Mouse (Mus musculus) 3134 (cell line): ENCODE results near the gene Cox10.

Source experiments
- DNase-seq: peaks from one replicate; pipeline ENCODE4 v3.0.0-alpha.2; 2011; ENCODE audit warnings: low spot score; ENCODE audit not compliant: insufficient read length; ENCODE audit errors: extremely low read depth

The Cox10 gene

DNA sequence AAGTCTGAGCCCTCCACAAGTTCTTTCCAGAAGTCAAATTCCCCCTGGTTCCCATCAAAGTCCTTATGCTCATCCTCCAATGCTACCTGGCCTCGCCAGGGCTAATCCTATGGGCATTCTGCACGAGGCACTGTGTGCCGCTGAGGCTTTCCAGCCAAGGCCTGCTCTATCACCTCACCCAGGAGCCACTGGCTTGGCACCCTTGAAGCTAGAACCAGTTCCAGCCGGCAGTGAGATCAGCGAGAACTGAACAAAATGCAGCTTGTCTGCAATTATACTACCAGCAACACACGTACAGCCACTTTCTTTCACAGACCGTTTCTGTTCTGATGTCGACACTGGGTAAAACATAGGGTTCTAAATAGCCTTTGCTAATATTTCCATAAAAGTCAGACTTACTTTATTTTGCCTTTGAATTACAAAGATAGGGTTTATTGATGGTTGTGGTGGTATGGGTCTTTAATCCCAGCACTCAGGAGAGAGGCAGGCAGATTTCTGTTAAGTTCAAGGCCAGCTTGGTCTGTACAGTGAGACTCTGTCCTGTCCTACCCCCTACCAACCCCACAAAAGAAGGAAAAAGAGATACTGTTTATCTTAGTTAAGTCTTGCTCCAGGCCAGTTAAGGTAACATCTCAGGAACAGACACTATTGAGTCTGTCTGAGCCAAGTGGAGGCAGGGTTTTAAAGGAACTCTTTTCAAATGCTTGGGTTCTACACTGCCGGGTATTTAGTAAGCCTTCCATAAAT is 111.5 kb downstream of the Cox10 start:
- DNase-seq = no peak

DNA sequence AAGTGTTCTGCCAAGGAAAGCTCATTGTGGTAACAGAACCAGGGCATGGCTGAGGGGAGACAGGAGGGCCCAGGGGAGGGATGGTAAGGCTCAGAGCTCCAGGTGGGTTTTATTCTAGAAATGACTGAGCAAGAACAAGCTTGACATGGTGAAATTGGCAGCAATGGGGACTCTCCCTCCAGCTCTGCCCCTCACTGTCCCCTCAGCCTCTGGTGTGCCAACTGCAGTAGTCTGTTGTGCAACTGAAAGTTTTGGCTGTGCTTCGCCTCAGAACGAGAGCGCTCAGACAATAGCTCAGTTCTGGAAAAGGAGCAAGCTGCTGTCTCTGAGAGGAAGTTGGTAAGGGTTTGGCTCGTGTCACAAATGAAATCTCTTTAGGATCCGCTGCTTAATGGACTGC is 113.8 kb downstream of the Cox10 start:
- no peak for DNase-seq

DNA sequence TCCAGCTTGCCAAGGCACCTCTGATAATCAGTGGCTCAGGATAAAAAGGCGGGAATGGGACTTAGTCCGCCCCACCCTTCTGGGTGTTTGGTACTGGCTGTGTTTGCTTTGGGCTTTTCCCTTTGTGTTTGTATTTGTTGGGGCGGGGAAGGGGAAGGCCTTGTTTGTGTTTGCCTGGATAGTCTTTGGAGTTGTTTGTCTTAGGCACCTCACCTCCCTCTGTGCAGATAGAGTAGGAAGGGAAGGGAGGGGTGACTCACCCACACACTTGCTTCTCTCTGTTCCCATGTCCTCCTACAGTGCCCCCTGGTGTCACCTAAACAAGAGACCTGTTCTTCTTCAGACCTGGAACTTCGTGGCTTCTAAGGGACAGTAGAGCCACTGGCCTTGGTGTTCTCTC is 122.1 kb downstream of the Cox10 start:
- DNase-seq = no peak

DNA sequence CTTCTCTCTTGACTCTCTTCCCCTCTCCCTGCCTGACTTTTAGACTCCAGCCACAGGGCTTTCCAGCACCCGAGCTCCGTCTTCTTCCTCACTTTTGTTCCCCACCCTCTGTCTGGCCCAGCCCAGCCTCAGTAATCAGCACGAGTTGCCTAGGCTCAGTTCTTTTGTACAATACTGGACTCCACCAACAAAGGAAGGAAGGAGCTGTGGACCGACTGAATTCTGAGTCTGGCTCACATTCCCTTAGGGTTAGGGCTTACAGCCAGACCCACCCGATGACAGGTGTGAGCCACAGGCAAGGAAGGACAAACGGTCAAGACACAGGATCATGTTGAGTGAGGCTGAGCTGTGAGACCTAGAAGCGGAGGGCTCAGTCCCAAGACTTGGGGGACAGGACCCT is 122.5 kb downstream of the Cox10 start:
- DNase-seq = no peak

DNA sequence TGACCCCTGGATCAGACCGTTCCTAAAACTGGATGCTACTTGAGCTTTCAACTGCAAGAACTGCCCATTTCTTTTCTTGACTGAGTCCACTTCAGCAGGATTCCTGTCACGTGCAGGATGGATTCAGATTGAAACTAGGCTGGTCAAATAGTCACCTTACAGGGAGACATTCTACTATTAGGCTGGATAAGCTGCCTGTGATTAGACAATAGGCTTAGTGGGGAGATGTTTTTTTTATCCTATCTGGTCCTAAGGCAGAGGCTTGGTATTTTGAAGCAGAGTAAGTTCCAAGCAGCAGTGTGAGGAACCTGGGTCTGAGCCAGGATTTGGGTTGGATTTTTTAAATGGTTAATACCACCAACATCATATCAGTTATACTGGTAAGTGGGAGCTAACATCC is 125.4 kb downstream of the Cox10 start:
- DNase-seq = no peak

DNA sequence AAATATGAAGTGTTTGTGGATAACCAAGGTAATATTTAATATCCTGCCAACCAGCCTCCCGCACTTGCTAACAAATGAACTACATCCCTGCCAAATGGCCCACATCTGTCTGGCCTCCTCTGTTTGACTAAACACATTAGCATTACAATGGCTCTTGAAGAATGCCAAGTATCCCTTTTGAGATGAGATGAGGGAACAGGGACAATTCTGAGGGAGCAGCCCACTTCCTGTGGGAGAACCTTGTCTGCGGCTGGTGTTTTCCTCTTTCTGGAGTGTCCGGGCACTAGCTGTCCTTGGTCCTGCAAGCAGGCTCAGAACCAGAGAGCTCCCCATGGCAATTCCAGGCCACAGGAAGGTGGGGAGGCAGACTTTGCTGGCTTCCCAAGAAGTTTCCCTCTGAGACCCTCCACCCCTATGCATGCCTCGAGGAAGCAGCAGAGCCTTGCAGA is 126.5 kb downstream of the Cox10 start:
- DNase-seq = no peak

DNA sequence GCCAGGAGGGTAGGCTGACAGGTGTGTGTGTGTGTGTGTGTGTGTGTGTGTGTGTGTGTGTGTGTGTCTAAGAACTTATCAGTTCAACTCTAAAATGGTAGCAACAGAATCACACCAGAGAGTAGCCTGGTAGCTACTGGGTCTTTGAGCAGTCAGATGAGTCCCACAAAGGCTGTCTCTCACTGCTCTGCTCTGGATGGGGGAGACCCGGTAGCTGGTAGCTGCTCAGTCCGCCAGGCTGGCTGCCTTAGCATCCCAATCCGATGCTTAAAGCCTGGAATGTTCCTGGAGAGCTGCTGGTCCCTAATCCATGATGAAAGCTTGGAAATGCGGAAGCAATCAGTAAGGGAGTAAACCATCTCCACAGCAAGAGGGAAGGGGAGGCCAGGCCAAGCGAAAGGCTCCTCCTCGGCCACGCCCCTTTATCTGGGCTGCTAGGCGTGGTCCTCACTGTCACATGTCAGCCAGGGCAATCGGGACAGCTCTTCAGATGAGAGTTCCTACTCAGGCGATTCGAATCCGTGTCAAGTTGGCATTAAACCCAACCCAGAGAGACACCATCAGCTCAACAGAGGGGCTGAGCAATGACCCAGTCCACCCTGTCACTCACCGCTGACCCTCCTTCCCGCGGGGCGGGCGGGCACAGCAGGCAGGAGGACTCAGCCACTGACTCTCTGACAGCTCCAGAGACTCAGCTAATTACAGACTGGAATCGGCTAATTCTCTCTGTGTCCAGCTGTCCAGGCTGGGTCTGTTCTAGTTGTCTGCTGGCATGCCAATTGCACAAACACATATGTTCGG is 127.2 kb downstream of the Cox10 start:
- no peak for DNase-seq

DNA sequence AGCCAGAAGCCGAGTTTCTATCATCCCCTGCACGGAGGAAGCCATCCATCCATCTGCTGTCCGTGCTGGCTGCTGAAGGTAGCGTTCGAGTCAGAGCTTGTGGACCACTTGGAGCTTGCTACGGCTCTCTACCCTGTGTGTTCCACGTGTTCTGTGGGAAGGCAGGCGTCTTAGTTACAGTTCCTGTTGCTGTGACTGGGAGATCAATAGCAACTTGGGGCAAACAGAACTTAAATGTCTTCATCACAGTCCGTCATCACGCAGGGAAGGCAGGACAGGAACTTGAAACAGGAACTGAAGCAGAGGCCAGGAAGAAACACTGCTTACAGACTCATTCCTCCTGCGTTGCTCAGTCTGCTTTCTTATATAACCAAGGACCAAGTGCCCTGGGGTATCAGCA is 130.9 kb downstream of the Cox10 start:
- DNase-seq = no peak

DNA sequence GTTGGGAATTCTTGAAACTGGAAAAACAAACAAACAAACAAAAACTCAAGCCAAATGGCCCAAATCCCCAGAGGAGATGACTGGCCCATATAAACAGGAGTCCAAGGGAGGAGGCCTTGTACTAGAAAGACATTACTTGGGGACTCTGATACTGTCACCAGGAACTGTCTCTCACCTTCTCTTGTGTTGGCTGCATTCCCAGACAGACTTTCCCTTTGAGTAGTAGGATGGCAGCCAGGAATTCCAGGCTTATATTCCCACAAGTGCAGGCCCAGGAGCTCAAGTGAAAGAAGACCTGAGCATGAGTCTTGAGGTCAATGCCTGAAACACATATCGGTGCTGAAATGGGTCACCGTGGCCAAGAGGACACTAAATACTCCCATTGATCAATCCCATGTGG is 132.2 kb downstream of the Cox10 start:
- DNase-seq = no peak

DNA sequence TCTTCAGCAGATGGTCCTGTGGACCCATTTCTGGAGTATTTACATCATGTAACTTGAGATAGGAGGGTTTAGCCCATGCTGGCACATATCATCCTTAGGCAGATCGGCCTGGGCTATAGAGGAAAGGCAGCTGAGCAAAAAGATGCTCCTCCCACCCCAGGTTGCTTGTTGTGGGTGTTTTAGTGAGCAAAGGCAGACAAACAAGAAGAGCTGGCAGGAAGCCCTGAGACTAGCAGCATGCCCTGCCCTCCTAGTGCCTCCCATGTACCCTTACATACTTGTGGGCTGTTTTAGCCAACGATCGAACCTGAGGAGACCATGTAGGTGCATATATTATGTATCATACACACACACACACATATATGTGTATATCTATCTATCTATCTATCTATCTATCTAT is 135.3 kb downstream of the Cox10 start:
- DNase-seq = no peak

DNA sequence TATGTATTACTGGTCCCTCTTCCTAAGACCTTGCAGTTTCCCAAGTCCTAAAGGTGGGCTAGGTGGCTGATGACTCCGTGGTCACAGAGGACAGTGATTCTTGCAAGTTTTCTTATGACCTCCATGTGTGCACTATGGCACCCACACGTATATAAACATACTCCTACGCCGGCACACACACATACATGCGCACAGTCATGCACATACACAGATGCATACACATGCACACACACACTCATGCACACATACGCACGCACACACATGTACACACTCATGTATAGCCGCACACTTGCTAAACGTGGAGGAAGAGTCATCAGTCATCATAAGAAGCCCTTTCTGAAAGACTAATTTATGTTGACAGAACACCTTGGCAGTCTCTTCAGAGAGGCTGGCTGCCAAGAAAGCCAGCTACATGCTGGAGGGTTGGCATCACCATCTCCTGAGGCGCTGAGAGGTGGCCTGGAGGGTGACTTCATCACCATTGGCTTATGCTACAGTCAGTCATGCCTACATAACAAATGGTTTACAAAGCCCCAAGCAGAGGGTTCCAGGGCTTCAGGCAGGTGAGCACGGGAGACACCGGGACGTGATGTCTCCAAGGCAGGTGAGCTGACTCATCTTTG is 135.9 kb downstream of the Cox10 start:
- no peak for DNase-seq

DNA sequence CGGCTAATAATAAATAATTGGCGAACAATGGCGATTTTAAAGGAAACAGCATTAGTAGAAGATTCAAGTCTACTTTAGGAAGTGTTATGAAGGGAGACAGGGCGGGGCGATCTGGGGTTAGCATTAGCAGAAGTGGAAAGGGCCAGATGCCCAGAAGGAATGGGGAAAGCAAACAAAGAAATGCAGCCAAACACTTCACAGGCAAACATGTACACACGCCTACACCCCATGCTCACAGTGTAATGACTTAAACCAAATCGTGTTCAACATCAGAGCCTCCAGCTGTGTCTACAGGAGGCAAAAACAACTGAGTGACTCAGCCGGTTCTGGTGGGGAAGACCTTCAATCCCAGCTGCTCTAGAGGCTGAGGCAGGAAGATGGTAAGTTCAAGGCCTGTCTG is 137.1 kb downstream of the Cox10 start:
- DNase-seq = no peak

DNA sequence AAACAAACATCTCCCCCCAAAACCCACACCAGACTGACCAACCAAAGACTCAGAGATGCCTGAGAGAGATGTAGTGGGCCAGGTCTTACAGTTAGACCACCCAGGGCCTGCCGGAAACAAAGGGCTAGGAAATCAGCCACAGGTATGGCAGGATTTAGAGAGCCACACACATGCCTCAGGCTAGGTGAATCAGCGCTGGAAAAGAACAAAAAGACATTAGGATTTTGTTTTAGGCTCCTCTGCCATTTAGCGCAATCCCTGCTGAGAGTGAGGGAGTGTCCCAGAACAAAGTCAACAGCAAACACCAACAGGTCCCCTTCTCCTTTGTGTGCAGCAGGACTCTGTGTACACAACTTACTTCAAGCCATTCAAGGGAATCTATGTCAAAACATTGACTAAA is 142.6 kb downstream of the Cox10 start:
- DNase-seq = no peak

DNA sequence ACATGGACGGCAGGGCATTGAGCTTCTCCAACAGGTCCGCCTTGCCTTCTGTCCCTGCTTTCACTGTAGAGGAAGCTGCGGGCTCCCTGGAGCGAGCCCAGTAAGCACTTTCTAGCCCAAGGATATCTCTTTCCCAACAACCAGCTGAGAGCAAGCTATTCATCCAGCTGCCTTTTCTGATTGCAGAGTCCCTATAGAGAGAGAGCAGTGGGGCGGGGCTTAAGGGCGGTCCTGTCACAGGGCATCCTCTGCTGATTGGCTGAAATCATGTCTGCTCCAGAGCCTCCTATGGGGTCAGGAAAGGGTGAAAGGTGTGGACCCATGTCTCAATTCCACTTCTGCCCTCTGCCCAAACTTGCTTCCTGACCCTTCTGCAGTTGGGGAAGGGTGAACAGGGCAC is 152.4 kb downstream of the Cox10 start:
- no peak for DNase-seq

DNA sequence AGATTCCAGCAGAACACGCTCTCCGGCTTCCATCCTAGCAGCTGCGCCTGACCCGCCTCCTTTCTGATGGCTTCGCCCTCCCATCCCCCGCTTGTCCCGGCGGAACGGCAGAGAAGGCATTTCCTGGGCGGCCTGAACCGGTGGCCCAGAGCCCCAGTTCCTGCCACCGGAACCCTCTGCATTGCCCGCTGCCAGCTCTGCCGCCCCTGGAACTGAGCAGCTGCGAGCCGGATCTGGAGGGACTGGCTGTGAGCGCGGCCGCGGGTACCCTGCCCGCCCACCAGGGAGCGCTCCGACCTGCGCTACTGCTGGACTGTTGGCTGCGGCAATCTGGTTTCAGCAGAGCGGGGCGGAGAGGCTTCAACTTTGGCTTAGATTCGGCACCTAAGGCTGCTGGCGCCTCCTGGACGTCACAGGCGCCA is 154.1 kb downstream of the Cox10 start:
- no peak for DNase-seq

DNA sequence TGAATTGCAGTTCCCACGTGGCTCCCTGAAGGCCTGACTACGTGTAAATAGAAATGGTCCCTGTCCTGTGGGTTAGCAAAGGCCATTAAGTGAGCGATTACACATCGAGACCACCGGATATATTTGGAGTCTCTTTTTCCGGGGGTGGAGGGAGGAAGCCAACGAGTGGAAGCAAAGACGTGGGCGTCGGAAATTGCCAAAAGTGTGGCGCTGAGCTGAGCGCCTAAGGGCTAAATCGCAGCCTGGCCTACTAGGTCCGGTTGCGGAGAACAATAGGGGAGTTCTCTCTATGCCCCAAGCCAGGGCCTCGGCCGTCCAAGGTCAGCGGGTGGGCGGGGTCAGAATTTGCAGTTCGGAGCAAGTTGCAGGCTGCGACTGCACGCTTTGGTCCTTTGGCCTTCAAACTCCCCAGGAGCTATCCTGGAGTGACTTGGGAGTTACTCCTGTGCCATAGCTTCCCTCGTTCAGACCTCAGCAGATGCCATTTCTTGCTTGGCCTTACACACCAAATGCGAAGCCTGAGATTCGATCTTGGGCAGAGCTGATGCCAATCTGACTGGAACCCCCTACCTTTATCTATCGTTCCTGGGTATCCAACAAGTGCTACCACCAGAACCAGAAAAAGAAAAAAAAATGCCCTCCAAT is 154.9 kb downstream of the Cox10 start:
- DNase-seq = no peak

DNA sequence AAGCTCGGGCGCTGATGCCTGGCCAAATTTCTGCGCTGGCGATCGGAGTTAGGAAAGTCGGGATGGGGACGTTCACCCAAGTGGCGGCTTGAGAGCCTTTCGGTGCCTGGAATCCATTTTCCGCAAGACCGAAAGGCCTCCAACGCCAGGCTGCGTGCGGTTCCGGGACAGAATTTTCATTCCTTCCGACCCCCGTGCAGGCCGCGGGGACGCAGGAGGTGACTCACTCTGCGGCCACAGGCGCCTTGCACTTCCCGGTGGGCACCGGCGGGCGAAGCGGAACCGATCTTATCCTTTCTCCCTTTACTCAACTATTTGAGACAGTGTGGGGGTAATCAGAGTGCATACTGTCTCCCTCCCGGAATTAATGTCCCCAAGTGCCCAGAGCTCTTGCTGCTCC is 155.9 kb downstream of the Cox10 start:
- DNase-seq = no peak

DNA sequence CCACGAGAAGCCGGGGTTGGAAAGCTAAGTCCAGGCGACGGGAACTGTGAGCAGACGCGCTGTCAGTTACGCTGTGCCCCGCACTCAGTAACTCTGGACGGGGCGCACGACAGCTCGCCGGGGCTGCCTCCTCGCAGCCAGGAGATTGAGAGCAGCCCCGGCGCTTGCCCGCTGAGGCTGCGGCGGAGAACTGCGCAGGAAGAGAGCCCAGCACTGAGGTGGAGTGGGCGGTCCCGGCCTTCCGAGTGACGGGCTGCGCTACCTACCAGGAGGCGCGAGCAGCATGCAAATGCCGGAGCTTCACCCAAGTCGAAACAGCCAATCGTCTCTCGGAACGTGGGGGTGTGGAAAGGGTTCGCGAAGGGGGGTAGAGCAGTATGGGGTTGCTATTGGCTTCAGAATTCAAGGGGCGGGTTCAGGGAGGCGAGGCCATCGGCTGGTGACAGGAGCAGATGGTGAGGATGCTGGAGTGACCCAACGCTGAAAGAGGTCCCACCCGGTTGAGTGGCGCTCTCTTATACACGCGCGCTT is 157.1 kb downstream of the Cox10 start, which contains the start of gene Hs3st3b1:
Gene Hs3st3b1, minus strand, starts transcription at position 200 of the 531 bp plus-strand sequence.
- no peak for DNase-seq

DNA sequence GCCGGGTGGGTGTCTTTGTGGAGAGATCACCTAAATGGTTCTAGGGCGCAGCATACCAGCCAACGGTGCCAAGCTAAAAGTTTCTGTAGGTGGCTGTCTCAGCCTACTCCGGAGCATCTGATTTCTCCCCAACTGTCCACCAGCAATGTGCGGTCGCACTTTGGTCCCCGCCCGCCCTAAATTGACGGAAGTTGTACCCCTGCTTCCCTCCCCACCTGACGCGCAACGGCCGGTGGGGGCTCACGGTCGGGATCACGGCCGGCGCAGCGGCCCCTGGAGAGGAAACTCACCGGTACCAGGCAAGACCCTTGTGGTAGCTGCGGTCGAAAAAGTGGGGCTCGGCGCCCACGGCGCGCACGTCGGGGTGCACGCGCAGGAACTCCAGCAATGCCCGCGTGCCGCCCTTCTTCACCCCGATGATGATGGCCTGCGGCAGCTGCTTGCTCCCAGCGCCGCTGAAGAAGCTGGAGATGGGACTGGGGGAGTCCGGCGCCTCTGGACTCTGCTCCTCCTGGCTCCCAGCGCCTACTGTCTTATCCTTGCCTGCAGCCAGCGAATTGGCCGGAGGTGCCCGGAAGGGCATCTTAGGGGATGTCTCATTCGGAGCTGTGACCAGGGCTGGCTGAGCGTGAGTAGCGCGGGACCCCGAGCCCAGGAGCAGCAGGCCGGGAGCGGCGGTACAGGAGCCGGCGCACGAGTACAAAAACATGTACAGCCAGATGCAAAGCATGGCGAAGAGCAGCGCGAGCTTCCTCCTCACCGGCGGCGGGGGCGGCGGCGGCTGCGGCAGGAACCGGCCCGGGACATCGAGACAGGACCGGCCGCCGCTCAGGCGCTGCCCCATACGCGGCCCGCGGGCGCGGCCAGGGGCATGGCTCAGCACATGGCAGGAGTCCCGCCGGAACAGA is 158.0 kb downstream of the Cox10 start:
- no peak for DNase-seq

DNA sequence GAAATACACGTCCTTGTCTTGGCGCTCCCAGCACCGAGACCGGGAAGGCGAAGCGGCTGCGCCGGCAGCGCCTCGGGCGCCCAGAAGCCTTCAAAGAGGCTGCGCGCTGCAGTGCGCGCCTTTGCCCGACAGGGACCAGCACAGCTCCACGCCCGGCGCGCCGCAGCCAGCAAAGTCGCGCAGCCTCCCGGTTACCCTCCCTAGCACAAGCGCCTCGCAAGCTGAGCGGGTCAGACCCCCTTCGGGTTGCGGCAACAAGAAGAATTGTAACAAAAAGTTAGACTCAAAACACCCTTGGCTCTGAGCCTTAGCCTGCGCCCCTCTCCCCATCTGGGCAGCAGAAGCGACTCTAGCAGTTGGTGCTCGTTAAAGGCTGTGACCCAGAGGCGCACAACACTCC is 158.7 kb downstream of the Cox10 start:
- DNase-seq = no peak
